Mouse (Mus musculus): Measurements from ENCODE around the gene Phf19. TPM values are rescaled to one million over a fixed set of nuclear protein-coding genes. Genes with fewer than 3 reads are reported as not detected.
A peak's percentile ranks its signal among the peaks of the same experiment; 100 is the strongest.

The Phf19 gene
- polyA plus RNA-seq, 1 experiment, result 13.4 TPM

- H3K4me3 ChIP-seq (ENCODE audit: insufficient read depth, low read length), result no peak overlapping the region
- peaks cover 2% of the 10 kb centered on the region for H3K4me1 ChIP-seq (ENCODE audit: control insufficient read depth, insufficient read depth, low read length)
- TF ChIP-seq POLR2A (IDR thresholded peaks at IDR 0.05; ENCODE audit: borderline replicate concordance, low read depth, low read length) (no peak), CTCF (IDR thresholded peaks at IDR 0.05; ENCODE audit: low read depth, low read length) (no peak)
- no peak overlapping the region for H3K27ac ChIP-seq (ENCODE audit: insufficient read depth, low read depth, low read length)
Measured at GRCm38 (mm10) chr2:34882757-34883156, 31.1 kb downstream of the Phf19 start.

DNA sequence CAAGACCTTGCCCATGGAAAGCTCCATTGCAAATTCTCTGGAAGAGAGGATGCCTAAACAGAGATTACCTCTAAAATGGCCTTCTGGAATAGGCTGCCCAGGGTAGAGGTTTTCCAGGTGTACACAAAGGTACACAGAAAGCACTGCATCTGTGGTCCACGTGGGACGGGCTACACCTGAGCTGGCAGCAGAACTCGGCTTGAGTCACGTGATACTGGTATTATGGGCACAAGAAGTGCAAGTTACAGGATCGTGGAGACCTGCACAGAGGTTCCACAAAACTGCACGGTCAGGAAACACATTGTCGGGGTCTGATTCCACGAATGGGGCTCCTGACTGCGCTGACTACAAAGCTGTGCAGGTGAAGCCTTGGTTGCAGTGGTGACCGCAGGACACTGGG, 33.8 kb downstream of the Phf19 start:
- peaks cover 2% of the 10 kb centered on the region for H3K4me1 ChIP-seq (ENCODE audit: control insufficient read depth, insufficient read depth, low read length)
- H3K4me3 ChIP-seq (ENCODE audit: insufficient read depth, low read length), result no peak overlapping the region
- no peak for TF ChIP-seq CTCF (IDR thresholded peaks at IDR 0.05; ENCODE audit: low read depth, low read length)
- TF ChIP-seq POLR2A (IDR thresholded peaks at IDR 0.05; ENCODE audit: borderline replicate concordance, low read depth, low read length), result no peak
- no peak overlapping the region for H3K27ac ChIP-seq (ENCODE audit: insufficient read depth, low read depth, low read length)

DNA sequence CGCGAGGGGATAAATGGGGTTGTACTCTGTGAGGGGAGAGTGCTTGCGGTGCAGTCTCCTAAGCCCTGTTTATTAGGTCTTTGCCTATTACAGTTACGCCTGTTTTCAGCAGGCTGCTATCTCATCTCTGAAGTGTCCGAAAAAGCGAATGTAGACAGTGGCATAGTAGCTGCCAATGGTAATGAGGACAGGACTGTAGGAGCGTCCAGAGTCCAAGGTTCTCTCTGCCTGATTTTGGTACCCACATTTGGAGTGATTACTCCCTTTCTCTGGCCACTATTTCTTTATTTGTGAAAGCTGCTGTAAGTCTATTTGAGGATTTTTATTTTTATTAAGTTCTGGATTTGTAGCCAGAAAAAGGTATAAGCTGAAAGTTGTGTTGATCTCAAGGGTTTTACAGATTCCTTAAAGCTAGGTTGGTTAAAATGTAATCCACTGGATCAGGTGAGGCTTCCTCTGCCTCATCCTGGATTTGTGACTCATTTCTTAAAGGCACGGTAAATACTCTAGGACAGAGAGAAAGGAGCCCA, 38.9 kb downstream of the Phf19 start, which contains the start of gene Psmd5:
TSS of gene Psmd5 (minus strand) at position 153 of the 530 bp plus-strand sequence.
- no peak within 1 kb of the TSS for H3K27ac ChIP-seq (ENCODE audit: insufficient read depth, low read depth, low read length)
- no peak for TF ChIP-seq CTCF (IDR thresholded peaks at IDR 0.05; ENCODE audit: low read depth, low read length)
- no peak for TF ChIP-seq POLR2A (IDR thresholded peaks at IDR 0.05; ENCODE audit: borderline replicate concordance, low read depth, low read length)
- no peak within 1 kb of the TSS for H3K4me3 ChIP-seq (ENCODE audit: insufficient read depth, low read length)
- H3K4me1 ChIP-seq (ENCODE audit: control insufficient read depth, insufficient read depth, low read length), result peaks cover 6% of the 10 kb centered on the region

DNA sequence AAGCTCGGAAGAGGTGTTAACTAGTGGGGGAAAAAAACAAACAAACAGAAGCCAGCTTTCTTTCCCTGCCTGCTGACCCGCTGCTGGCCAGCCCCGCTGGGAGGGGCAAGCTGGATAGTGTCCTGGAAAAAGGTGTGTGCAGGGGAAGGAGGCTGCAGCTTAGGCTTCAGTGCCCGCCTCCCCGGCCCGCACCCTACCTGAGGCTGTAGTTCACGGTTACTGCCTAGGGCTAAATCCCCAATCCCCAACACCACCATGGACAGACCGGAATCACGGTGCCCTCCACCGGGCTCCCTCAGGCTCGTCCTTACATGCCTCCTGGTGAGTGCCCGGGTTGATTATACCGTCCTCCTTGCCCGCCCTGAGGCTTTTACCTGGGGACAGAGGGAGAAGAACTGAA, 39.6 kb downstream of the Phf19 start, which contains the start of gene Cutal:
TSS of gene Cutal (plus strand) at position 126 of the 400 bp plus-strand sequence.
- TF ChIP-seq POLR2A (IDR thresholded peaks at IDR 0.05; ENCODE audit: borderline replicate concordance, low read depth, low read length) (no peak), CTCF (IDR thresholded peaks at IDR 0.05; ENCODE audit: low read depth, low read length) (no peak)
- Histone ChIP-seq H3K4me3 (ENCODE audit: insufficient read depth, low read length) (no peak within 1 kb of the TSS), H3K27ac (ENCODE audit: insufficient read depth, low read depth, low read length) (no peak within 1 kb of the TSS), H3K4me1 (ENCODE audit: control insufficient read depth, insufficient read depth, low read length) (peaks cover 6% of the 10 kb centered on the region)

DNA sequence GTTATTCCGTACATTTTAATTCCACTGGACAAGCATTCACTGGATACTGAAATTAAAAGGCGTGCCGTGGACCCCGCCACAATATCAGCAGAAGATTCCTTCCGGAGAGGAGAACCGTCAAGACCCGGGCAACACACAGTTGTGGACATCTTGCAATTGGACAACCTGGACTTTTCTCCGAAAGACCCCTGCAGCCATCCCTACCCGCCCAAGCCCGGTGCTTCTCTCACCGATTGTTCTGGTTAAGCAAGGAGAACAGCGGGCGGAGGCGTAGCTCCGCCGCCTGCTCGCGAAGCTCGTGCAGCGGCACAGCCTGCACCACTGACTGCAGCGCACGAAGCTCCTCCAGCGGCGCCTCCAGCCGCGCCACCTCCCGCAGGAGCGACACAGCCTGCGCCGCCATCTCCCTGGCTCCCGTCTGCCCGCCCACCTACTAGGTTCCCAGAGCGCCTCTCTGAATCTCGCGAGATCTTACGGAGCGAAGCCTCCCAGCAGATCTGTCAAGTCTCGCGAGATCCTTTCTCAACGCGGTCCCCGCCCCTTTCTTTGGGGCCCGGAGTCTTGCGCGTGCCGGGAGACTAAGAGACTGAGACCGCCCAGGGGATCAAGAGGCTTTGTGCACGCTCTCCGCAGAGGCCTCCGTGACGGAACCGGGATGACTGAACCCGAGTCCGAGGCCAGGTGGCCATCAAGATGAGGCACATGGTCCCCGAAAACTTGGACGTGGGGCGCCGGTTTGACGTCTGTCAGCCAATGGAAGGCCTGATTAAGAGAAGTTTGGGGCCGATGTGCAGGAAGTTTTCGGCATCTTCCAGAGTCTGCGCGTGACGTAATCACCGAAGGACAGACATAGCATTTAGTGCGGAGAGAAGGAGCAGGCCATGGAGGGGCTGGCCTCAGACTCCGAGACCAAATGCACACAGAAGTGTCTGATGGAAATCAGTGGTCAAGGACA, 43.0 kb downstream of the Phf19 start:
- H3K4me3 ChIP-seq (ENCODE audit: insufficient read depth, low read length), result peak overlapping the region; percentile 72
- TF ChIP-seq CTCF (IDR thresholded peaks at IDR 0.05; ENCODE audit: low read depth, low read length) (no peak), POLR2A (IDR thresholded peaks at IDR 0.05; ENCODE audit: borderline replicate concordance, low read depth, low read length) (peak; percentile 78)
- peak overlapping the region; percentile 63 for H3K27ac ChIP-seq (ENCODE audit: insufficient read depth, low read depth, low read length)
- peaks cover 8% of the 10 kb centered on the region; the same call in 1 of the 2 replicates for H3K4me1 ChIP-seq (ENCODE audit: control insufficient read depth, insufficient read depth, low read length)

DNA sequence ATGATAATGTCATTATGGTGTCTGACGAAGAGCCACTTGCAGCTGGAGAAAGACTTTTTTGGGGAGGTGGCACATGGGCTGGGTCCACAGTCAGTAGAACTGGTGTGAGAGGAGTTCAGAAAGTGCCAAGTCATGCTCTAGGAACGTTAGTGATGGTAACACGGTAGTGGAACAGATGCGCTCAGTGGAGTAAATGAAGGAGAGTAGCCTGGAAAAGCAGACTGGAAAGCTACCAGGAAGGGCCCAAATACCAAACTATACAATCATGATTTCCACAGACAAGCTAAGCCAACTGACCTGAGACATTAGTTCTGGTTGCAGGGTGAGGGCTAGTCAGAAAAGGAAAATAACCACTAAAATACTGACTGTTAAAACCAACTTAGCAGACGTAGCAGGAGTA, 44.1 kb downstream of the Phf19 start:
- peak overlapping the region; percentile 49 for H3K4me3 ChIP-seq (ENCODE audit: insufficient read depth, low read length)
- peak overlapping the region; percentile 63 for H3K27ac ChIP-seq (ENCODE audit: insufficient read depth, low read depth, low read length)
- TF ChIP-seq POLR2A (IDR thresholded peaks at IDR 0.05; ENCODE audit: borderline replicate concordance, low read depth, low read length), result no peak
- TF ChIP-seq CTCF (IDR thresholded peaks at IDR 0.05; ENCODE audit: low read depth, low read length), result no peak
- H3K4me1 ChIP-seq (ENCODE audit: control insufficient read depth, insufficient read depth, low read length), result peaks cover 8% of the 10 kb centered on the region; the same call in 1 of the 2 replicates

GRCm38 (mm10) chr2:34857728-34858127, 56.1 kb downstream of the Phf19 start:
- no peak overlapping the region for H3K4me3 ChIP-seq (ENCODE audit: insufficient read depth, low read length)
- no peak overlapping the region for H3K27ac ChIP-seq (ENCODE audit: insufficient read depth, low read depth, low read length)
- no peaks in the 10 kb centered on the region for H3K4me1 ChIP-seq (ENCODE audit: control insufficient read depth, insufficient read depth, low read length)
- TF ChIP-seq CTCF (IDR thresholded peaks at IDR 0.05; ENCODE audit: low read depth, low read length), result no peak
- TF ChIP-seq POLR2A (IDR thresholded peaks at IDR 0.05; ENCODE audit: borderline replicate concordance, low read depth, low read length), result no peak

GRCm38 (mm10) chr2:34855265-34855664, 58.6 kb downstream of the Phf19 start:
- Histone ChIP-seq H3K4me3 (ENCODE audit: insufficient read depth, low read length) (no peak overlapping the region), H3K4me1 (ENCODE audit: control insufficient read depth, insufficient read depth, low read length) (no peaks in the 10 kb centered on the region), H3K27ac (ENCODE audit: insufficient read depth, low read depth, low read length) (no peak overlapping the region)
- TF ChIP-seq POLR2A (IDR thresholded peaks at IDR 0.05; ENCODE audit: borderline replicate concordance, low read depth, low read length), result no peak
- TF ChIP-seq CTCF (IDR thresholded peaks at IDR 0.05; ENCODE audit: low read depth, low read length), result no peak

DNA sequence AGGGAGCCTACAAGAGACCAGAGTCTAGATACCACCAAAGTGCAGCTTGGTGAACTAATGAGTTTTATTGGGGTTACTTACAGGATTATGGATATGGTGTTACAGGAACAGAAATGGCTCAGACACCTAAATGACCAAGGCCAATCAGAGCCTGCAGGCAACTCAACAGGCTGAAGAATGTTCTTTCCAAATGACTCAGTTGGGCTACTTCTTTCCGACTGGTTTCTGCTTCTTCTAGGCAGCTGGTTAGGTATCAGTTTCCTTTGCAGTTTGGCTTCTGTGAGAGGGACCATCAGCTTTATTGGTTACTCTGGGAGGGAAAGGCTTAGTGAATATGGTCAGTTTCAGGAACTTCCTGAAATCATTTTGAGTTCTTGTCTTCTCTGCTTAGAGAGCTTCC, 66.1 kb downstream of the Phf19 start:
- Histone ChIP-seq H3K27ac (ENCODE audit: insufficient read depth, low read depth, low read length) (no peak overlapping the region), H3K4me1 (ENCODE audit: control insufficient read depth, insufficient read depth, low read length) (no peaks in the 10 kb centered on the region), H3K4me3 (ENCODE audit: insufficient read depth, low read length) (no peak overlapping the region)
- no peak for TF ChIP-seq CTCF (IDR thresholded peaks at IDR 0.05; ENCODE audit: low read depth, low read length)
- no peak for TF ChIP-seq POLR2A (IDR thresholded peaks at IDR 0.05; ENCODE audit: borderline replicate concordance, low read depth, low read length)

Other genes starting within 250 kb of the Phf19 start
- 90.8 and 98.7 TPM in 2 replicates for gene Gapvd1, start 158.8 kb downstream of the Phf19 start, polyA plus RNA-seq (2012; ENCODE audit: insufficient read depth, insufficient read length, missing spikeins)
- 319 and 328 TPM in 2 replicates for gene Hspa5, start 142.1 kb downstream of the Phf19 start, polyA plus RNA-seq (2012; ENCODE audit: insufficient read depth, insufficient read length, missing spikeins)
- 10.2 and 10.6 TPM in 2 replicates for gene Rabepk, start 114.1 kb downstream of the Phf19 start, polyA plus RNA-seq (2012; ENCODE audit: insufficient read depth, insufficient read length, missing spikeins)
- gene Fbxw2, start 87.7 kb downstream of the Phf19 start, polyA plus RNA-seq (2012; ENCODE audit: insufficient read depth, insufficient read length, missing spikeins), result 53.3 and 56.3 TPM in 2 replicates
- gene Gm34653, start 81.0 kb downstream of the Phf19 start, polyA plus RNA-seq (2012; ENCODE audit: insufficient read depth, insufficient read length, missing spikeins), result not detected in 2 replicates
- not detected in 2 replicates for gene Cutal, start 39.6 kb downstream of the Phf19 start, polyA plus RNA-seq (2012; ENCODE audit: insufficient read depth, insufficient read length, missing spikeins)
- gene Psmd5, start 39.1 kb downstream of the Phf19 start, polyA plus RNA-seq (2012; ENCODE audit: insufficient read depth, insufficient read length, missing spikeins), result 34.5 and 37.8 TPM in 2 replicates
- gene Traf1, start 47.7 kb upstream of the Phf19 start, polyA plus RNA-seq (2012; ENCODE audit: insufficient read depth, insufficient read length, missing spikeins), result 22.0 and 28.0 TPM in 2 replicates
- gene Hc, start 147.4 kb upstream of the Phf19 start, polyA plus RNA-seq (2012; ENCODE audit: insufficient read depth, insufficient read length, missing spikeins), result not detected in 2 replicates
- 1.2 TPM in 2 replicates for gene AI182371, start 187.5 kb upstream of the Phf19 start, polyA plus RNA-seq (2012; ENCODE audit: insufficient read depth, insufficient read length, missing spikeins)
- gene Cntrl, start 195.5 kb upstream of the Phf19 start, polyA plus RNA-seq (2012; ENCODE audit: insufficient read depth, insufficient read length, missing spikeins), result 45.2 and 46.0 TPM in 2 replicates

Data from bone marrow macrophage, adult 2 months (primary cell).